Mouse (Mus musculus) spleen, postnatal 36 days (tissue): ENCODE measurements around the gene Kcnj6.
A peak's percentile ranks its signal among the peaks of the same experiment; 100 is the strongest.

Experiments
- DNase-seq, 2 experiments: peaks; one replicate each; pipeline ENCODE4 v3.0.0; 2022; ENCODE audit warnings: low spot score in 2 of 2, mixed read lengths in 1 of 2

The Kcnj6 gene

GRCm38 (mm10) chr16:94997340-94997849, at the start of gene Kcnj6:
Gene Kcnj6 (minus strand): TSS chr16:94997701.
- DNase-seq: no peak

DNA sequence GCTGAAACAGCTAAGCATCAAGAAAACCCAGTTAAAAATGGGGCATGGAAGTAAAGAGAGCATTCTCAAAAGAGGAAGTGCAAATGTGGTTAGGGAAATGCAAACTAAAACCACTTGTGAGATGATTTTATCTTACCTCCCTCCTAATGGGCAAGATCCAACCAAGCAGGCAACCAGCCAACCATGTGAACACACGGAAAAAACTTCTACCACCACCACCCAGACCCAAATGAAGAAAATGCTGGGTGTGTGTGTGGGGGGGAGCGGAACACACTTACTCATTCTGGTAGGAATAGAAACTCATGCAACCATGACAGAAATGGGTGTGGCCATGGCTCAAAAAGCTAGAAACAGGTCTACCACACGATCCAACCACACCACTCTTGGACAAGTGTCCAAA, 12.4 kb upstream of the Kcnj6 start:
- DNase-seq: peak; percentile 8 to 22

DNA sequence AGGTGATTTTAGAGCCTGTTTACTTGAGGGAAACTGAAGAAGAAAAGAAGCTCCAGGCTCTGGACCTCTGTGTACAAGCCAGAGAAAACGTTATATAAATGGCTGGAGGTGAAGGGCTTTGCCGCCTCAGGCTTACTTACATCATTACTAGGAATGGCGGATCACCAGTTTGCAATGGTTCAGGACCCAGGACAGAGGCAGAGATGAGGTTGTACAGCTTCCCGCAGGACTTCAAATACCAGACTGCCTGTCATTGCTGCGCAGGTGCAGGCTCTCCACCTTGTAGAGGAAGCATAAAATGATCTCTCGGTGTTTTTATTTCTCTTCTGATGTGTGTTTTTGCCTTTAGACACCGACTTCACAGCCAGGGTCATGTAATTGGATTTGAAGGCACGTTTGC, 7.1 kb upstream of the Kcnj6 start:
- DNase-seq: no peak

DNA sequence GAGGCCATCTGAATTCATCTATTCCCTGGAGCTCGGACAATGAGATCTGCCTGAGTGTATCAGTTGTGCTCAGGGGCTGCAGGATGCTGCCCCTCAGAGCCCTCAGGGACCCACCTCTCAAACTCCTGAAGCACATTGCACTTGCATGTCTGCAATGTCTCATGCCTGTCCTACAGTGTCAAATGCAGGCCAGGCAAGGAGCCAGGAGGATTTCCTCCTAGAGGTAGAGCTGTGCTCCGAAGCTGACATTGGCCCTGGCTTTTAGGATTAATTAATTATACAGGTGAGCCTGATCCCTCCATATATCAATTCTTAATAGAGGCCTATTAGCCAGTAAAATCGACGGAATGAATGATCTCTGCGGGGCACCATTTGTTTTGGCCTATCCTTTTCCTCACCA, 2.0 kb upstream of the Kcnj6 start:
- no peak for DNase-seq

- DNase-seq: no peak
These were observed 1.5 kb upstream of the Kcnj6 start for GRCm38 (mm10) chr16:94999019-94999418.

- no peak for DNase-seq
These were observed 665 bp downstream of the Kcnj6 start for GRCm38 (mm10) chr16:94996791-94997281.

GRCm38 (mm10) chr16:94995542-94996131, 1.9 kb downstream of the Kcnj6 start:
- DNase-seq: no peak

- no peak for DNase-seq
These were observed 2.6 kb downstream of the Kcnj6 start for GRCm38 (mm10) chr16:94994924-94995323.

DNA sequence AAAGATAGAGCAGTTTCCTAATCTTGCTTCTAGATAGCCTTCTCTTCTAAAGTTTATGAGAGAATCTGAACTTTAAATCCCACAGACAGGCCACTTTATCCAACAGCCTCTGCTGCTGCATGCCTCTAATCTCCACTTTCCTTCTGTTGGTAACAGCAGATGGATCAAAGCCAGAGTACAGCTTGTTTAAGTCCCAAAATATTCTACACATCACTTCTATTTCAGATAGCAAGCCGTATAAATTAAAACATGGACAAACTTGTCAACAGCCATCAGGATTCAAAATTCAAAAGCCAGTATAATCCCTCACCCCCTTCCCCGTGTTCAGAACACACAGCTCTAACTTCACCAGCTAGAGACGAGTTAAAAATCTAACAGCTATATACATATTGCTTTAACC, 3.4 kb downstream of the Kcnj6 start:
- no peak for DNase-seq

GRCm38 (mm10) chr16:94990114-94990513, 7.4 kb downstream of the Kcnj6 start:
- DNase-seq: no peak

GRCm38 (mm10) chr16:94986731-94987130, 10.8 kb downstream of the Kcnj6 start:
- DNase-seq: no peak

DNA sequence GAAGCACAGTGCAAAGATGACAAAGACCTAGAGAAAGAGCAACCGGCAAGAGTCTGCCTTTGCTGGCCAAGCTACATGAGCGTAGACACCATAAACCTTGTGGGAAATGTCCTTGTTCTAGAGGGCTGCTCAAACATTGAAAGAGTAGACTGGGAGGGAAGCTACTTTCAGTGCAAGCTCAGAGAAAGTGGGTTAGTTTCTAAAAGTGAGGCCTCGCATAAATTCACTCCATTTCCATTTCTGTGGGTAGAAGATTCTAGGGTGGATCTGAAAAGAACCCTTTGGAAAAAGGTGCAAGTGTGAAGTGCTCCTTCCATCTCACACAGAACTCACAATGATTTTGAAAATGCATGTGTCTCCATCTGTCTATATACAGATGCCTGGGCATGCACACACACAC, 13.2 kb downstream of the Kcnj6 start:
- no peak for DNase-seq

GRCm38 (mm10) chr16:94980374-94980773, 17.1 kb downstream of the Kcnj6 start:
- no peak for DNase-seq

DNA sequence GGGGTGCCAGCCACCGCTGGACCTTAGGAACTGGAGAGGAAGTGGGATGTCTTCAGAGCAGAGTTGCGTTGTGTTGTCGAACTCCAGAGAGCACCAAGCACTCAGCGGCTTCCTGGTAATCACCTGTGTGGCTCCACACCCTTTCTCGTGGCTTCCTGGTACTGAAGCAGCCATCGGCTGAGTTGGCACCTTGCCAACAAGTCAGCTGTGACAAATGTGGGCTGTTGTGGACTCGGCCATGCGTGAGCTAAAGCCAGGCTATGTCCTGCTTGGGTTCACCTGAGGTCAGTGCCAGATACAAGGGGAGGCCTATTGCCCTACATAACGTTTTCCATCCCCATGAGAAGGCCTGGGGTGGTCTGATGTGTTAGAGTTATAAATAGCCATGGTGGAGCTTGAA, 18.0 kb downstream of the Kcnj6 start:
- no peak for DNase-seq

- no peak for DNase-seq
These were observed 25.2 kb downstream of the Kcnj6 start for GRCm38 (mm10) chr16:94972080-94972855.

DNA sequence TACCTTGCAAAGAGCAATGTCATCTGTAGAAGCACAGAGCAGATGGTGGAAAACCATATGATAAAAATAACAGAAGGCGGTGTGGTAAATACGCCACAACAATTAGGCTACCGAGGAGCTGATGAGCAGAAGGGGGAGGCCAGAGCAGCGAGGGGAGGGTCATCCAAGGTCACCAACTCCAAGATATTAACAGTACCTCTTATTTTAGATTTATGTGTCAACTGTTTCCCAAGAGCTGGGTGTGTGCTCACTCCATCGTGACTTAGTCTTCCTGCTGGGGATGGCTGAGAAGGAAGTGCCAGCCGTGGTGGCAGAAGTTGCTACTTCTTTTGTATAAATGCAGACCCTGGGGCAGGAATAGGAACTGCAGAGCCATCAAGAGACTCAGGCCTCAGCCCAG, 28.6 kb downstream of the Kcnj6 start:
- no peak for DNase-seq

GRCm38 (mm10) chr16:94968472-94968871, 29.0 kb downstream of the Kcnj6 start:
- DNase-seq: no peak

GRCm38 (mm10) chr16:94957156-94957828, 40.2 kb downstream of the Kcnj6 start:
- DNase-seq: no peak

- DNase-seq: no peak
These were observed 41.1 kb downstream of the Kcnj6 start for GRCm38 (mm10) chr16:94956410-94956809.

- DNase-seq: no peak
These were observed 44.2 kb downstream of the Kcnj6 start for GRCm38 (mm10) chr16:94953294-94953693.

DNA sequence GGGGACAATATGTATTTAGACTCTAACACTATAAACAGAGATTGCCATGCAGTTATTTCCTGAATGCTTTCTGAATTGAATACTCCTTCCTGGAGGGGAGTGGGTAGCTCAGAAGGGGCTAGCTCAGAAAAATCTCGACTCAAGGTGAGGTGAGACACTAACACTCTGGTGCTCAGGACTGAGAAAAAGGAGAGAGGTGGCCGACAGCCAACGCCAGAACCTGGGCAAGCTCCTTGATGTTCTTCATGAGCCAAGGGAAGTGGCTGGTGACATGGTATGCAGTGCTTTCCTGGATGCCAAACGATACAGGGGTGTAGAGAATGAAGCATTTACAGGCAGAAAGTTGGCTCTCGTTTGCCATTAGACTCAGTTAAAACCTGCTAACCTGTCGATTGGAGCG, 48.3 kb downstream of the Kcnj6 start:
- DNase-seq: no peak

GRCm38 (mm10) chr16:94946848-94947247, 50.7 kb downstream of the Kcnj6 start:
- DNase-seq: no peak

DNA sequence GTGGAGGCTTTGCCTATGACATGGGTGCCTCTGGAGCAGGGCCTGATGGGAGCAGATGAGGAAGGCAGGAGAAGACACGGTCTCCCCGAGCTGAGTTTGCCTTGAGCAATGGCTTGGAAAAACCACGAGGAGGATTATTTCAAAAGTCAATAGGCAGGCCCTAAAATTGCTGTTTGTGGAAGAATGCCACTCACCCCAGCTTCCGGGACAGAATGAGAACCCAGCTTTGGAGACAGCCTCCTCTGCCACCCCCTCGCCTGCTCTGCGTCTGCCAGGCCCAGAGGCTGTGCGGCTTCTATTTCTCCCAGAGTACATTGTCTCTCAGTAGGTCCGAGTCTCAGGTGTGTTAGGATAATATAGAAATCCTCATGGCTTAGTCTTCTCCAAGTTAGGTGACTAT, 64.8 kb downstream of the Kcnj6 start:
- no peak for DNase-seq
